Mouse (Mus musculus) Patski (cell line): ENCODE measurements around the gene Ccl17. TPM values are rescaled to one million over a fixed set of nuclear protein-coding genes. Genes with fewer than 3 reads are reported as not detected.
A peak's percentile ranks its signal among the peaks of the same experiment; 100 is the strongest.

Experiments used
- ATAC-seq: fragments of 100-300 bp; one replicate; pipeline ENCODE4 v1.8.0; 2021
- CTCF ChIA-PET: fragments of 350-600 bp; sonication (Branson Sonifier 250); formaldehyde crosslinking; loops from one replicate; lab custom pipeline; 2022; ENCODE audit warnings: inconsistent platforms; lab: Charles Lee
- POLR2A ChIA-PET: fragments of 350-600 bp; sonication (Branson Sonifier 250); formaldehyde crosslinking; loops from one replicate; lab custom pipeline; 2022; ENCODE audit warnings: antibody characterized with exemption, inconsistent platforms; lab: Charles Lee
- DNase-seq: peaks from one replicate; pipeline ENCODE4 v3.0.0-alpha.2; 2011; ENCODE audit warnings: low read depth, low spot score
- H3K27me3 ChIP-seq: fragments of 371-371 bp; one replicate; pipeline ENCODE4 v1.5.1; 2021
- CTCF ChIP-seq: fragments of 100-300 bp; IDR thresholded peaks from one replicate; pipeline ENCODE4 v1.5.1; 2021
- in situ Hi-C: fragments of 300-500 bp; cut with MboI; formaldehyde crosslinking; loops from 3 replicates; pipeline ENCODE4 v1.11.1; 2018; ENCODE audit warnings: low pct_unique_long_range_greater_than_20kb, mixed read lengths
- polyA plus RNA-seq: library from polyadenylated mRNA; unstranded; gene quantifications from one replicate; pipeline ENCODE4 v1.2.3, GENCODE M21; 2021

Gene Ccl17
- polyA plus RNA-seq, 1 experiment from 2014 or later = 14.5 TPM

GRCm38 (mm10) chr8:94778895-94779533 lies 31.2 kb upstream of the Ccl17 start:
- H3K27me3 ChIP-seq = no peaks in the 10 kb centered on the region
- TF ChIP-seq CTCF = no peak
- no peak for ATAC-seq
- ChIA-PET POLR2A (interaction anchor here (1.0 kb wide), 1 partner anchor 15 kb away, joined by 3 read pairs; no protein-coding TSS in a partner anchor), CTCF (no interaction called here)
- in situ Hi-C loops = no loop called here
- DNase-seq = no peak

- no peak for ATAC-seq
- ChIA-PET POLR2A (no interaction called here), CTCF (no interaction called here)
- no peaks in the 10 kb centered on the region for H3K27me3 ChIP-seq
- in situ Hi-C loops = loop anchor here (10.0 kb wide), 1 partner anchor 75 kb away; no protein-coding TSS in a partner anchor
- TF ChIP-seq CTCF = no peak
- no peak for DNase-seq
Observed at GRCm38 (mm10) chr8:94779534-94780294, 30.5 kb upstream of the Ccl17 start.

GRCm38 (mm10) chr8:94780491-94781154 lies 29.6 kb upstream of the Ccl17 start:
- no peak for DNase-seq
- ChIA-PET CTCF (interaction anchor here (1.4 kb wide), 1 partner anchor 8 kb away, joined by 3 read pairs; no protein-coding TSS in a partner anchor), POLR2A (interaction anchor here (1.0 kb wide), 1 partner anchor 10 kb away, joined by 3 read pairs; the partner anchor contains the start of gene Cx3cl1)
- TF ChIP-seq CTCF = no peak
- no peaks in the 10 kb centered on the region for H3K27me3 ChIP-seq
- in situ Hi-C loops = loop anchor here (10.0 kb wide), 1 partner anchor 76 kb away; no protein-coding TSS in a partner anchor
- ATAC-seq = no peak

GRCm38 (mm10) chr8:94781155-94781837 lies 29.0 kb upstream of the Ccl17 start:
- POLR2A ChIA-PET = interaction anchor here (1.0 kb wide), 2 partner anchors 9 to 10 kb away, joined by 3 read pairs; partner anchors contain the start of gene Cx3cl1
- no peak for ATAC-seq

GRCm38 (mm10) chr8:94781838-94782235 lies 28.4 kb upstream of the Ccl17 start:
- peak; percentile 37 for ATAC-seq
- ChIA-PET CTCF (interaction anchor here (1.4 kb wide), 1 partner anchor 9 kb away, joined by 3 read pairs; no protein-coding TSS in a partner anchor), POLR2A (interaction anchor here (1.0 kb wide), 2 partner anchors 9 to 11 kb away, joined by 3 read pairs; partner anchors contain the start of gene Cx3cl1)
- TF ChIP-seq CTCF = no peak
- in situ Hi-C loops = loop anchor here (10.0 kb wide), 1 partner anchor 77 kb away; no protein-coding TSS in a partner anchor
- DNase-seq = no peak
- H3K27me3 ChIP-seq = no peaks in the 10 kb centered on the region

More at GRCm38 (mm10) chr8:94781155-94781837, 29.0 kb upstream of the Ccl17 start:
- DNase-seq = no peak
- CTCF ChIA-PET = interaction anchor here (1.4 kb wide), 1 partner anchor 9 kb away, joined by 3 read pairs; no protein-coding TSS in a partner anchor
- H3K27me3 ChIP-seq = no peaks in the 10 kb centered on the region
- in situ Hi-C loops = loop anchor here (10.0 kb wide), 1 partner anchor 76 kb away; no protein-coding TSS in a partner anchor
- TF ChIP-seq CTCF = no peak

- ATAC-seq (no peak), DNase-seq (no peak)
- in situ Hi-C loops = loop anchor here (10.0 kb wide), 1 partner anchor 79 kb away; no protein-coding TSS in a partner anchor
- POLR2A ChIA-PET = interaction anchor here (1.7 kb wide), 1 partner anchor 11 kb away, joined by 8 read pairs; the partner anchor contains the start of gene Cx3cl1
- no peaks in the 10 kb centered on the region for H3K27me3 ChIP-seq
- CTCF ChIA-PET = interaction anchor here (2.9 kb wide), 1 partner anchor 11 kb away, joined by 12 read pairs; the partner anchor contains the start of gene Cx3cl1
- TF ChIP-seq CTCF = no peak
Observed at GRCm38 (mm10) chr8:94783890-94784289, 26.4 kb upstream of the Ccl17 start.

- DNase-seq (peak; percentile 56), ATAC-seq (no peak)
- CTCF ChIA-PET = interaction anchor here (1.2 to 2.9 kb wide), 4 partner anchors 12 to 37 kb away, joined by 3 to 12 read pairs (median 6); partner anchors contain the start of gene Cx3cl1
- no peaks in the 10 kb centered on the region for H3K27me3 ChIP-seq
- POLR2A ChIA-PET = interaction anchor here (1.7 kb wide), 1 partner anchor 13 kb away, joined by 8 read pairs; the partner anchor contains the start of gene Cx3cl1
- no peak for TF ChIP-seq CTCF
- in situ Hi-C loops = loop anchor here (10.0 kb wide), 1 partner anchor 81 kb away; no protein-coding TSS in a partner anchor
Observed at GRCm38 (mm10) chr8:94785247-94785985, 24.8 kb upstream of the Ccl17 start.

- no peak for TF ChIP-seq CTCF
- POLR2A ChIA-PET = interaction anchor here (1.1 kb wide), 1 partner anchor 15 kb away, joined by 7 read pairs; no protein-coding TSS in a partner anchor
- DNase-seq (no peak), ATAC-seq (no peak)
- CTCF ChIA-PET = interaction anchor here (1.6 to 2.9 kb wide), 4 partner anchors 13 to 82 kb away, joined by 4 to 12 read pairs (median 6); partner anchors contain the start of gene Cx3cl1
- no peaks in the 10 kb centered on the region for H3K27me3 ChIP-seq
- in situ Hi-C loops = loop anchor here (10.0 kb wide), 1 partner anchor 81 kb away; no protein-coding TSS in a partner anchor
Observed at GRCm38 (mm10) chr8:94785995-94786595, 24.2 kb upstream of the Ccl17 start.
